ENCODE assay signal across 8 mouse cellular contexts in the genomic region with DNA sequence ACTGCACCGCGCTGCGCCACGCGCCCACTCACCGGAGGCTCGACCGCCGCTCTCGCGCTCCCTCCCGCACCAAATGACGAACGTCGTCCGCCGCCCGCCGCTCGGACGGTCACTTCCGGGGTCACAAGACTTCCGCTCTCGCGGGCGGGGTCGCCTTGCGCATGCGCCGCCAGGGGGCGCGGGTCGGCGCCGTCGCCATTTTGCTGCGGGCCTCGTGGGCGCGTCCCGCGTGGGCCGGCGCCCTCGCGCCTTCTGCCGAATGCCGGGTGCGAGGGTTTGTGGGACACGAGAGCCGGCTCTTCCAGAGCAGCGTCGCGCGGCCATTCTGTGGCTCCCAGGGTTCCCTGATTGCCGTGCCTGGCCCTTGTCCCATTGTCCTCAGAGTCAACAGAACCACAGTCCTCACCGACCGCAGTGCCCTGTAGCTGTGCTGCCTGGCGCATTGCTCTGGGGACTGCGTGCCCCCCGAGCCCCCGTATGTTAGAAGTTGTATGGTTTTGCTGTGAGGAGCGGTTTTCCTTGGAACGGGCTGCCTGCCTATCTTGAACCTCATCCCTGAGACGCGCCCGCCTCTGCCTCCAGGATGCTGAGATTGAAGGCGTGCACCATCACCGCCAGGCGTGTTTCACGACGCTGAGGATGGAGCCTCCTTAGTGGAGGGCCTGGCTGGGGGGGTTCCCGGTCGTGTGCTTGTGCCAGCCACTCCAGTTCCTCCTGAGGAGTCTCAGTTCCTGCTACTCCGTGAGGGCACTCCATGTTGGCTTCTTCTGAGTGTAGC. TPM values are rescaled to one million over a fixed set of nuclear protein-coding genes. Genes with fewer than 3 reads are reported as not detected.
DNase-seq lines count a peak whose midpoint lies in the region; ATAC-seq and TF ChIP-seq lines count a peak whose summit lies in the region.

A gene (minus strand): TSS at position 135 of the 778 bp plus-strand sequence.

- peak within 1 kb of the TSS; percentile 98 for H3K27ac ChIP-seq in forebrain, postnatal 0 days (ENCODE audit: low read depth, low read length)
- peak within 1 kb of the TSS; percentile 97 for H3K27ac ChIP-seq in layer of hippocampus, adult 2 months

- peaks cover 9% of the 10 kb centered on the region for H3K4me1 ChIP-seq in forebrain, postnatal 0 days (ENCODE audit: insufficient read depth)
- H3K4me1 ChIP-seq in lung, adult 2 months (ENCODE audit: control insufficient read depth, insufficient read depth, low read length): peaks cover 17% of the 10 kb centered on the region

- peaks cover 42% of the 10 kb centered on the region for H3K36me3 ChIP-seq in forebrain, postnatal 0 days (ENCODE audit: insufficient read depth)

- peak within 1 kb of the TSS; percentile 90 for H3K9ac ChIP-seq in forebrain, postnatal 0 days

- intact Hi-C loops in heart, postnatal 36 days (cut with DNase I): loop anchor here (1.0 to 5.0 kb wide), 3 partner anchors 8 to 131 kb away; a partner anchor contains a TSS

- no peaks in the 10 kb centered on the region for H3K9me3 ChIP-seq in forebrain, postnatal 0 days (ENCODE audit: low read length)

- no peaks in the 10 kb centered on the region for H3K27me3 ChIP-seq in forebrain, postnatal 0 days (ENCODE audit: insufficient read depth, low read length)

- peak within 1 kb of the TSS; percentile 93 for H3K4me3 ChIP-seq in forebrain, postnatal 0 days (ENCODE audit: low read depth, low read length)
- peak within 1 kb of the TSS; percentile 76 for H3K4me3 ChIP-seq in layer of hippocampus, adult 2 months
- H3K4me3 ChIP-seq in lung, adult 2 months (replicated peaks; ENCODE audit: extremely low read depth, low read depth, low read length): peak within 1 kb of the TSS; percentile 97

- TF ChIP-seq POLR2A in lung, adult 2 months (IDR thresholded peaks at IDR 0.05; ENCODE audit: borderline replicate concordance, extremely low read depth, low read depth, low read length): peak; percentile 92

- H3K4me2 ChIP-seq in forebrain, postnatal 0 days (ENCODE audit: low read depth): peak within 1 kb of the TSS; percentile 94

- 4% methylated on average over 71 of the region's 75 CpGs for WGBS in forebrain, postnatal 0 days
- WGBS in lung, adult 2 months: 2% methylated on average over 69 of the region's 75 CpGs

- DNase-seq in ES-CJ7 (ENCODE audit: low read depth, low spot score): peak; percentile 86
- peak; percentile 83 to 92 for DNase-seq in cerebellum, adult 18-20 months
- peak; percentile 94 for DNase-seq in forebrain, postnatal 0 days
- peak; percentile 90 to 93 for DNase-seq in heart, postnatal 36 days
- DNase-seq in layer of hippocampus, adult 2 months (ENCODE audit: low spot score in 2 of 2): peak; percentile 87 to 91
- peak; percentile 89 for DNase-seq in lung, adult 2 months
- DNase-seq in testis, postnatal 14 days (ENCODE audit: low spot score): peak; percentile 90

- peak; percentile 67 for TF ChIP-seq CTCF in forebrain, postnatal 0 days (IDR thresholded peaks at IDR 0.05; ENCODE audit: low read depth)
- TF ChIP-seq CTCF in layer of hippocampus, adult 2 months (conservative IDR thresholded peaks at IDR 0.05): peak; percentile 78
- no peak for TF ChIP-seq CTCF in lung, adult 2 months (IDR thresholded peaks at IDR 0.05; ENCODE audit: insufficient read depth, low read length)

- ATAC-seq in forebrain, postnatal 0 days: peak; percentile 81
- ATAC-seq in neutrophil, adult 5-6 weeks (ENCODE audit: extremely low read depth, insufficient number of reproducible peaks, low FRiP score, poor library complexity, severe bottlenecking): peak; percentile 23; the same call in 1 of the 2 replicates

RNA-seq across cellular contexts. Expression of the gene that starts here (rescaled TPM):
- 214 and 237 TPM in 2 replicates for total RNA-seq in forebrain, postnatal 0 days (2014; rRNA removed)
- 416 and 435 TPM in 2 replicates for polyA plus RNA-seq in forebrain, postnatal 0 days (2015; fragmentation: Nextera tagmentation; extraction: Ambion mirVana)
- total RNA-seq in heart, postnatal 36 days (2021): 100 to 1,000 TPM; 147 to 150 TPM
- 100 to 1,000 TPM; 270 to 277 TPM for total RNA-seq in layer of hippocampus, adult 2 months (2021)
- 890 and 923 TPM in 2 replicates for polyA plus RNA-seq in lung, adult 2 months (2012; rRNA removed)
- 166 and 185 TPM in 2 replicates for total RNA-seq in neutrophil, adult 5-6 weeks (2017)

Comparison
In these comparisons a context has a peak if more than half of its experiments do, and no peak if none do; other contexts are left out.
1. Peak in every context shown above with its lines: DNase-seq, ATAC-seq, H3K4me3 ChIP-seq and H3K27ac ChIP-seq.